Mouse (Mus musculus) ovary, postnatal 36 days (tissue): Measurements from ENCODE around the gene Sdsl.

Source experiments
- DNase-seq: peaks from one replicate; pipeline ENCODE4 v3.0.0; 2022; ENCODE audit warnings: low spot score, mixed read lengths

Gene Sdsl

DNA sequence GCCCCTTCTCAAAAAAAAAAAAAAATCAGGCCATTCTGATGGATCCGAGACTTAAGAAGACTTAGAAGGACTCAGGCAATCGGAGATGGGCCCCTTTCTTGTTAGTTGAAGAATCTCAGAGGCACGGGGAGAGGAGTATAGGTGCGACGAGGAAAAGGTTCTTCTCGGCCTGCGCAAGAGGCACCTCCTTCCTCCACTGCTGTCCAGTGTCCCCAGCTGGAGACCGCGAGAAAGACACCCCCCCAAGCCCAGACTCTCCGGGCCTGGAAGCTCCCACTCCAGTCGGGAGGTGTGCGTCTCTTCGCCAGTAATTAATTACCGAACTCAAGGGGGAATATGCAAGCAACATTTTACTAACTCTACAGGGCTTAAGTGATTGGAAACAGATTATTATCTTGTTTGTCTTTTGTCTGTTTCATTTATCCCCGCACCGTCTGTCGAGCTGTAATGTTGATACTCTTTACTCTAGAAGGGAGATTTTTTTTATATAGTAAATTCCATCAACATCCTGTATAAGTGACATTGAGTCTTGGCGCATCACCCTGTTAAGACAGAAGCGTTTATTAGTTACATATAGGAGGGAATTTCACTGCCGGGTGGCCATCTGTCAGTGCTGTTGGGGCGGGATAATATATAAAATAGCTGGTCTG is 44.3 kb downstream of the Sdsl start:
- DNase-seq = no peak

DNA sequence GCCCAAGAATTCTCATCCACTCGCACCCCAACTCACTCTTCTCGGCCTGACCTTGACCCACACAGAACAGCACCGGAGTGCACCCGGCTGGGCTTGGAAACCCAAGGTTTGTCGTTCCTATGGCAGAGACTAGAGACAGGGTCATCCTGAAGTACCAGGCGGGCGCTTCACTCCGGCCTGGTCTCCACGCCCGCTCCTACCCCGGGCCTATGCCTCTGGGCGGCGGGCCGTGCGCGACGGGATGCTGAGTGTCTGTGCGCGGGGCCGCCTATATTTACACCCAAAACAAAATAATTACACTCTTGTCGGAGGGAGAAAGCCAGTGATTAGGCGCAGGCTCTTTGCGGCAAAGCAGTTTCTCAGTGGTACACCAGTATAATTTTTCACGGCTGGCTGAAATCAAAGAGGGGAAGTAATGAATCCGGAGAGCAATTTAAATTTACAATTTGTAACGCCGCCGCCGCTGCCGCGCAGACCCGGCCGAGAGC is 45.1 kb downstream of the Sdsl start:
- no peak for DNase-seq

DNA sequence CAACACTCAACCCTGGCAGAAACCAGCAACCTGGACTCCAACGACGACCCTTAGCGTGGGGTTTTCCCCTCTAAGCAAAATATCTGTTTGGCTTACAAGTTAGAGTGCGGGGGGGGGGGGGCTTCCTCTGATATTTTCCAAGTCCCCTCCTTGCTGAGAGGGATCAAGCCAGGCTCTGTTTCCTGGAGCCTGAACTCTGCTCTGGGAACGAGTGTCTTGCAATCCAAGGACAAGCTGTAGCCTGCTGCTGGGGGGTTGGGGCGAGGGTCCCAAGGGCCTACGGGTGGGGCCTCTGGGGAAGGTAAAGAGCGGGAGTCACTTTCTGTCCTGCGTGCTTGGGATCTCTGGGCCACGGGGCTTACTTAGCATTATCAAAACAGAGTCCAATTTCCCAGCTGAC is 46.0 kb downstream of the Sdsl start:
- no peak for DNase-seq

DNA sequence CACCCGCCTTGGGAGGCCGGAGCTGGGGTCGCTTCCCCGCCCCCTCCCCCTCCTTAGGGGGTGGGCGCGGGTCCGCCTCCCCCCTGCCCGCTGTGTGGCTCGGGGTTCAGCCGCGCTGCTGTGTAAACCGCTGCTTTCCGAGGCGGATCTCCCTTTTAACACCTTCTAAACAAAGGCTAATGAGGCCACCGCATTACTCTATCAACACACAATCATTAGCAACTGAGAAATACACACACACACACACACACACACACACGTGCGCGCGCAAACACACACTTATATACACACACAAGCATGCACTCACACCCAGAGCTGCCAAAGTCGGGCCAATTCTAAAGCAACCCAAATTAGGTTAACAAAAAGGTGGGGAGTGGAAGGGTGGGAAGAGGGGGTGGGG is 46.9 kb downstream of the Sdsl start:
- DNase-seq = no peak

- DNase-seq = no peak
Measured at GRCm38 (mm10) chr5:120424657-120425056, 48.0 kb downstream of the Sdsl start.

GRCm38 (mm10) chr5:120424039-120424438 is 48.6 kb downstream of the Sdsl start:
- DNase-seq = peak; percentile 80

DNA sequence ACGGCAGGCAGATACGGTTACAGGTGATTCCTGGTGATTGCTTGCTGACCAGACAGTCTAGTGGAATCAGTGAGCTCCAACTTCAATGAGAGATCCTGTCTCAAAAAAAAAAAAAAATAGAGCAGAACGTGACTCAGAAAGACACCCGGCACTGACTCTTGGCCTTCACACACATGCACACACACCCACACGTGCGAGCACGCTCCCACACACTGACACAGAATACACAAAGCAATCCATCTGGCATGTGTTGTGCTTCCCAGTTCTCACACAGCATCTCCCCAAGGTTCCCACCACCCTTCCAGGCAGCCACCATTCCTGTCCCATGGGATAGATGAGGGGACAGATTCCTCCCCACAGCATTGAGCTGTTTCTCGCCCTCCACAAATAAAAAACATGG is 52.5 kb downstream of the Sdsl start:
- no peak for DNase-seq

DNA sequence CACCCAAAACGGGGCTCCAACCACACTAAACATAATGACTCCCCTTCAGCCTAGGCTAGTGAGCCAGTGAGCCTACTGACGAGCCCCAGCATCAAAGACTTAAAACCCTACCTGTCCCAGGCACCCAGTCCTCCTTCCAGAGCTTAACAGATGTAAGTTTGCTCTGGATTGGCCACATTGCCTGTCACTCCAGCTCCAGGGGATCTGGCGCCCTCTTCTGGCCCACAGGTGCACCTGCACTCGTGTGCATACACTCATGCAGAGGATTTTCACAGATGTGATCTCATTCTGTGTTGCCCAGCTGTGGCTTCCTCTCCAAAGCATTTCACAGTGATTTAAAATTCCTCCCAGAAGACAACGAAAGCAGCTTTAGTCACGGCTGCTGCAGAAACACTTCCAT is 59.2 kb downstream of the Sdsl start:
- DNase-seq = no peak

GRCm38 (mm10) chr5:120409385-120410378 is 62.9 kb downstream of the Sdsl start:
- no peak for DNase-seq

- DNase-seq = no peak
Measured at GRCm38 (mm10) chr5:120408933-120409332, 63.7 kb downstream of the Sdsl start.
